Mouse (Mus musculus) naive thymus-derived CD4-positive, alpha-beta T cell, adult 5 months (primary cell): ENCODE data around the gene G3bp2. TPM values are rescaled to one million over a fixed set of nuclear protein-coding genes. Genes with fewer than 3 reads are reported as not detected.

Source experiments
- polyA plus RNA-seq: library from polyadenylated mRNA; unstranded; fragments of 100-300 nt; shearing (Covaris generic); gene quantifications from one replicate; pipeline ENCODE4 v1.2.1, GENCODE M21; 2017

G3bp2 gene
- polyA plus RNA-seq: 211 TPM

GRCm38 (mm10) chr5:92083417-92084038 lies at the start of gene G3bp2:
TSS of gene G3bp2 (minus strand) at chr5:92083719.

GRCm38 (mm10) chr5:92043783-92044182 lies 39.7 kb downstream of the G3bp2 start, which contains the start of gene Cdkl2:
TSS of gene Cdkl2 (minus strand) at chr5:92043883.

Other genes starting within 250 kb of the G3bp2 start
- 121 TPM for gene Rchy1, start 120.7 kb downstream of the G3bp2 start, polyA plus RNA-seq
- not detected for gene Odaph, start 96.2 kb downstream of the G3bp2 start, polyA plus RNA-seq
- 1.2 TPM for gene Cdkl2, start 39.8 kb downstream of the G3bp2 start, polyA plus RNA-seq
- gene Uso1, start 54.2 kb upstream of the G3bp2 start, polyA plus RNA-seq: 71.9 TPM
- gene U90926, start 131.7 kb upstream of the G3bp2 start, polyA plus RNA-seq: not detected
- not detected for gene Ppef2, start 172.6 kb upstream of the G3bp2 start, polyA plus RNA-seq
- gene Naaa, start 194.5 kb upstream of the G3bp2 start, polyA plus RNA-seq: 7.2 TPM
- 62.9 TPM for gene Sdad1, start 226.8 kb upstream of the G3bp2 start, polyA plus RNA-seq
- not detected for gene Cxcl9, start 244.4 kb upstream of the G3bp2 start, polyA plus RNA-seq
- 1.4 TPM for gene Art3, start 248.1 kb upstream of the G3bp2 start, polyA plus RNA-seq